Mouse (Mus musculus): ENCODE results near the gene Fry. TPM values are rescaled to one million over a fixed set of nuclear protein-coding genes. Genes with fewer than 3 reads are reported as not detected.
A peak's percentile ranks its signal among the peaks of the same experiment; 100 is the strongest.

Fry gene
- polyA plus RNA-seq, 1 experiment from 2014 or later: 5.5 TPM

DNA sequence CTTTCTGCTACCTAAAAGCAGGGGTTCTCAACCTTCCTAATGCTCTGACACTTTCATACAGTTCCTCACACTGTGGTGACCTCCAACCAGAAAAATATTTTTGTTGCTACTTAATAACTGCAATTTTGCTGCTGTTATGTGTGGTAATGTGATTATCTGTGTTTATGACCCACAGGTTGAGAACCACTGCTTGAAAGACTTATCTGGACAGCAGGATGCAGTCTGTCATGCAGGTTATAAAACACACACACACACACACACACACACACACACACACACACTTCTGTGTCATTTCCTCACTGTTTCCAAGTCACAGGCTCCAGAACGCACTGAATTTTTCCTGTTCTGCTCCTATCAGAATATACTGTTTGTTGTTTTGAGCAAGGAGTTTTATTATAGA is 395.6 kb downstream of the Fry start:
- no peak for TF ChIP-seq CTCF (IDR thresholded peaks at IDR 0.05; ENCODE audit: low read depth)
- Histone ChIP-seq H3K4me3 (ENCODE audit: low read depth, low read length) (no peak overlapping the region), H3K4me2 (replicated peaks; ENCODE audit: low read depth) (no peak overlapping the region), H3K4me1 (replicated peaks; ENCODE audit: control insufficient read depth, insufficient read depth, low read length) (no peaks in the 10 kb centered on the region), H3K27me3 (replicated peaks; ENCODE audit: control insufficient read depth, insufficient read depth, low read length) (no peaks in the 10 kb centered on the region), H3K9ac (ENCODE audit: low read depth, low read length) (no peak overlapping the region), H3K9me3 (ENCODE audit: control insufficient read depth) (no peaks in the 10 kb centered on the region), H3K36me3 (ENCODE audit: control insufficient read depth, insufficient read depth) (no peaks in the 10 kb centered on the region), H3K27ac (ENCODE audit: low read depth, low read length) (no peak overlapping the region)
- 57% methylated on average over 1 of the region's 1 CpGs for WGBS
- no peak for ATAC-seq

DNA sequence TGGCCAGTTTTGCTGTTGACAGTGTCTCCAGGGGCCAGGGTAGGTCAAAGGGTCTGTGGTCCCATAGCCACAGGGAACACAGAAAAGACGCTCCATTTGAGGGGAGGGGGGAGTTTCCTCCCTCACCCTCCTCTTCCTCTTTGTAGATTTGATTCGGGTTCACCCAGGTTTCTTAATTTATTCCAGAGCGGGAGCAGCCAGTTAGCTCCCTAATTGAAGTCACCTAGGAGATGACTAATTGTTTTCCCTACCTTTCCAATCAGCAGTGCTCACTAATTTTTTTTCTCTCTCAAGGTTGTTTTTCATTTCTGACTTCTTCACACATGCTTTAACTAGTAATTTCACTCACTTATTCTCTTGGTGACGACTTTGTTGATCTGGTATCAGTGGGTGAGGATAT is 399.6 kb downstream of the Fry start, which contains the start of gene Zar1l:
Gene Zar1l, minus strand, starts transcription at position 101 of the 400 bp plus-strand sequence.
- no peak for TF ChIP-seq CTCF (IDR thresholded peaks at IDR 0.05; ENCODE audit: low read depth)
- Histone ChIP-seq H3K27ac (ENCODE audit: low read depth, low read length) (no peak within 1 kb of the TSS), H3K4me3 (ENCODE audit: low read depth, low read length) (no peak within 1 kb of the TSS), H3K9ac (ENCODE audit: low read depth, low read length) (no peak within 1 kb of the TSS), H3K36me3 (ENCODE audit: control insufficient read depth, insufficient read depth) (no peaks in the 10 kb centered on the region), H3K9me3 (ENCODE audit: control insufficient read depth) (no peaks in the 10 kb centered on the region), H3K4me2 (replicated peaks; ENCODE audit: low read depth) (no peak within 1 kb of the TSS), H3K4me1 (replicated peaks; ENCODE audit: control insufficient read depth, insufficient read depth, low read length) (no peaks in the 10 kb centered on the region), H3K27me3 (replicated peaks; ENCODE audit: control insufficient read depth, insufficient read depth, low read length) (no peaks in the 10 kb centered on the region)
- ATAC-seq: no peak
- WGBS: 55% methylated on average over 4 of the region's 4 CpGs

DNA sequence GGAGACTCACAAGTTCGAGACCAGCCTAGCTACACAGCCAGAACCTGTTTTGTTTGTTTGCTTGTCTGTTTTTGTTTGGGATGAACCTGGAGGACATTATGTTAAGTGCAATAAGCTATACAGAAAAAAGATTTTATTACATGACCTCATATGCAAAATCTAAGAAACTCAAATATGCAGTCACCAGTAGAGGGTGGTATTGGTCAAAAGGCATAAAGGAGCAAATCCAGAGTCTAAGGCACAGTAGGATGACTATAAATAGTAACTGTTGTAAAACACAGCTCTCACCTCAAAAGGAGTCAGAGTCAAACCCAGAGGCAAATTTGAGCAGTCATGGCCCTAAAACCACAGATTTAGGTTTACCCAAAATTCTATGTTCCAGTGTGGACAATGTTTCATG is 401.1 kb downstream of the Fry start:
- H3K4me1 ChIP-seq (replicated peaks; ENCODE audit: control insufficient read depth, insufficient read depth, low read length): no peaks in the 10 kb centered on the region
- no peaks in the 10 kb centered on the region for H3K27me3 ChIP-seq (replicated peaks; ENCODE audit: control insufficient read depth, insufficient read depth, low read length)
- H3K36me3 ChIP-seq (ENCODE audit: control insufficient read depth, insufficient read depth): no peaks in the 10 kb centered on the region; the same call in 1 of the 2 replicates
- 93% methylated on average over 1 of the region's 1 CpGs for WGBS
- peak; percentile 76 for TF ChIP-seq CTCF (IDR thresholded peaks at IDR 0.05; ENCODE audit: low read depth)
- no peak overlapping the region for H3K27ac ChIP-seq (ENCODE audit: low read depth, low read length)
- ATAC-seq: no peak
- no peaks in the 10 kb centered on the region for H3K9me3 ChIP-seq (ENCODE audit: control insufficient read depth)
- no peak overlapping the region for H3K4me2 ChIP-seq (replicated peaks; ENCODE audit: low read depth)
- no peak overlapping the region for H3K9ac ChIP-seq (ENCODE audit: low read depth, low read length)
- H3K4me3 ChIP-seq (ENCODE audit: low read depth, low read length): no peak overlapping the region

DNA sequence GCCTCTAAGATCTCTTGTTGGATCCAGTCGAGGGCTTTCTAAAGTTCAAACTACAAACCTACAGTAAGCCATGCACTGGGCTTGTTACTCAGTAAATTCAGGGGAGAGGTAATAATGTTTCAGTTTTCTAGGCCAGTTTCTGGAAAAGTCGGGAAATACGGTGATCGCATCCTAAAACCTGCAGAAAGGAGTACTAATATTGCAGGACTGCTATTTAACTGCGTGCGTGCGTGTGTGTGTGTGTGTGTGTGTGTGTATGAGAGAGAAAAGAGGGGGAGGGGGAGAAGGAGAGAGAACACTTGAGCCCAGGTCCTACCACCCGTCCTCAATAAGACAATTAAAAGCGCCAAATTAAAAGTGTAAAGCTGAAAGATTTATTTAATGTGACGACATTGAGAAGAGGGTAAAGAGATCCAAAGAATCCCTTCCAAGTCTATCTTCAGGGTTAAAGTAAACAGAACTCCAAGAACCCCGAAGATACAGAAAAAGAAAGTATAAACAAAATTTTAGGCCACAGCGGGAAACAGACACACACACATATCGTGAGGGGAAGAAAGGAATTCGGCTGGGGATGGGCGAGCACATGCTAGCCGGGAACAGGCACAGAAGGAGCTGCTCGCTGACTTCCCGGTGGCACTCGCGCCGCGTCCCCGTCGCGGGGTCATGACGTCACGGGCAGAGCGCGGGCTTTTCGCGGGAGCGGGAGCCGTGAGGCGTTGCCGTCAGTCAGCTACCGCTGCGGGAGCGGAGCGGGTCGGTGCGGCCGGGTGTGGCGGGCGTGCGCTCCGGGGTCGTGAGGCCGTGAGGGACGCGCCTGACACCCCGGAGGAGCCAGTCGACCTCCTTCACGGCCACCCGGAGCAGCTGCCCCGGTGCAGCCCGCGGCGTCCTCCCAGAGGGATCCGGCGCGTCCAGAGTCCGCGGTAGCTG is 403.8 kb downstream of the Fry start, which contains the start of gene Brca2:
Gene Brca2, plus strand, starts transcription at position 694 of the 930 bp plus-strand sequence.
- Histone ChIP-seq H3K9ac (ENCODE audit: low read depth, low read length) (peak within 1 kb of the TSS; percentile 80), H3K4me2 (replicated peaks; ENCODE audit: low read depth) (peak within 1 kb of the TSS; percentile 85), H3K9me3 (ENCODE audit: control insufficient read depth) (no peaks in the 10 kb centered on the region), H3K4me3 (ENCODE audit: low read depth, low read length) (peak within 1 kb of the TSS; percentile 85), H3K27ac (ENCODE audit: low read depth, low read length) (peak within 1 kb of the TSS; percentile 22; the same call in 1 of the 2 replicates), H3K27me3 (replicated peaks; ENCODE audit: control insufficient read depth, insufficient read depth, low read length) (no peaks in the 10 kb centered on the region), H3K4me1 (replicated peaks; ENCODE audit: control insufficient read depth, insufficient read depth, low read length) (no peaks in the 10 kb centered on the region), H3K36me3 (ENCODE audit: control insufficient read depth, insufficient read depth) (no peaks in the 10 kb centered on the region; the same call in 1 of the 2 replicates)
- WGBS: 4% methylated on average over 63 of the region's 63 CpGs
- ATAC-seq: peak; percentile 97
- no peak for TF ChIP-seq CTCF (IDR thresholded peaks at IDR 0.05; ENCODE audit: low read depth)

DNA sequence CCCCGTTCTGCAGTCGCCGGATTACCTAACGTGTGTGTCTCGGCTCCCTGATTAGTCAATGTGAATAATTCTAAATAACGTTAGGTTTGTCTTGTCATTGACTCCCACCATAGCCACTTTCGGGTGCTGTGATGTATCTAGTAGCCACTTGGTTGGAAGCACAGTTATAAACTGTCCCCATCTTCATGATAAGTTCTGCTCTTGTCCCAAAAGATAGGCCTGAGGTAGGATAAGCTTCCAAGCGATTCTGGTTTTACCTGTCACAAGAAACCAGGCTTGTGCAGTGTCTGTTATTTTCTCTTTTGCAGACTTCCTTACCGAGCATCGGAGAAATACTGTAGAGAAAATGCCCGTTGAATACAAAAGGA is 404.4 kb downstream of the Fry start:
- peak; percentile 20 for ATAC-seq
- WGBS: 5% methylated on average over 11 of the region's 11 CpGs
- H3K9ac ChIP-seq (ENCODE audit: low read depth, low read length): peak overlapping the region; percentile 80

DNA sequence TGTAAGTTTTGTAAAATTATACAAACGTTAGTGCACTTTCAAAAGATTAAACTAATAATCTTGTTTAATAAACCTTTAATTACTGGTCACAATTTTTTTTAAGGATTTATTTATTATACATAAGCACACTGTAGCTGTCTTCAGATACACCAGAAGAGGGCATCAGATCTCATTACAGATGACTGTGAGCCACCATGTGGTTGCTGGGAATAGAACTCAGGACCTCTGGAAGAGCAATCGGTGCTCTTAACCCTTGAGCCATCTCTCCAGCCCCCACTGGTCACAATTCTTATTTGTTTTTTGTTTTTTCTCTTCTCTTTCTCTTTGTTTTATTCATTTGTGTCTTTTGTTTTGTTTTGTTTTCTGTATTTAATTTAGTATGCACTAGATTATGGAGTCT is 406.8 kb downstream of the Fry start:
- WGBS: 76% methylated on average over 2 of the region's 2 CpGs
- no peak for ATAC-seq

More for the DNA sequence above, 404.4 kb downstream of the Fry start:
- Histone ChIP-seq H3K27me3 (replicated peaks; ENCODE audit: control insufficient read depth, insufficient read depth, low read length) (no peaks in the 10 kb centered on the region), H3K4me3 (ENCODE audit: low read depth, low read length) (peak overlapping the region; percentile 85), H3K4me1 (replicated peaks; ENCODE audit: control insufficient read depth, insufficient read depth, low read length) (no peaks in the 10 kb centered on the region), H3K4me2 (replicated peaks; ENCODE audit: low read depth) (peak overlapping the region; percentile 85), H3K36me3 (ENCODE audit: control insufficient read depth, insufficient read depth) (no peaks in the 10 kb centered on the region; the same call in 1 of the 2 replicates), H3K9me3 (ENCODE audit: control insufficient read depth) (no peaks in the 10 kb centered on the region), H3K27ac (ENCODE audit: low read depth, low read length) (peak overlapping the region; percentile 22; the same call in 1 of the 2 replicates)
- TF ChIP-seq CTCF (IDR thresholded peaks at IDR 0.05; ENCODE audit: low read depth): no peak

More for the DNA sequence above, 406.8 kb downstream of the Fry start:
- Histone ChIP-seq H3K4me1 (replicated peaks; ENCODE audit: control insufficient read depth, insufficient read depth, low read length) (no peaks in the 10 kb centered on the region), H3K4me2 (replicated peaks; ENCODE audit: low read depth) (no peak overlapping the region), H3K27ac (ENCODE audit: low read depth, low read length) (no peak overlapping the region), H3K36me3 (ENCODE audit: control insufficient read depth, insufficient read depth) (peaks cover under 1% of the 10 kb centered on the region; the same call in 1 of the 2 replicates), H3K9ac (ENCODE audit: low read depth, low read length) (no peak overlapping the region), H3K9me3 (ENCODE audit: control insufficient read depth) (no peaks in the 10 kb centered on the region), H3K27me3 (replicated peaks; ENCODE audit: control insufficient read depth, insufficient read depth, low read length) (no peaks in the 10 kb centered on the region), H3K4me3 (ENCODE audit: low read depth, low read length) (no peak overlapping the region)
- peak; percentile 20; the same call in 1 of the 2 replicates for TF ChIP-seq CTCF (IDR thresholded peaks at IDR 0.05; ENCODE audit: low read depth)

All from intestine, postnatal 0 days (tissue).